Mouse (Mus musculus): ENCODE results near the gene Lzts2. TPM values are rescaled to one million over a fixed set of nuclear protein-coding genes. Genes with fewer than 3 reads are reported as not detected.

Lzts2 gene
- total RNA-seq (2015; ENCODE audit: low replicate concordance) (not detected in 2 replicates), total RNA-seq (2017; ENCODE audit: low replicate concordance) (0.42 and 0.60 TPM in 2 replicates)

GRCm38 (mm10) chr19:45014335-45014971 lies at the start of gene Lzts2:
TSS of gene Lzts2 (plus strand) at chr19:45014414.
- ATAC-seq (replicated peaks; ENCODE audit: low FRiP score, poor library complexity, severe bottlenecking): no peak

GRCm38 (mm10) chr19:44965978-44966377 lies 48.2 kb upstream of the Lzts2 start:
- no peak for ATAC-seq (replicated peaks; ENCODE audit: low FRiP score, poor library complexity, severe bottlenecking)

GRCm38 (mm10) chr19:44968329-44968728 lies 45.9 kb upstream of the Lzts2 start:
- ATAC-seq (replicated peaks; ENCODE audit: low FRiP score, poor library complexity, severe bottlenecking): no peak

- ATAC-seq (replicated peaks; ENCODE audit: low FRiP score, poor library complexity, severe bottlenecking): no peak
Observed at GRCm38 (mm10) chr19:44976636-44977035, 37.6 kb upstream of the Lzts2 start.

- no peak for ATAC-seq (replicated peaks; ENCODE audit: low FRiP score, poor library complexity, severe bottlenecking)
Observed at GRCm38 (mm10) chr19:44977148-44977547, 37.1 kb upstream of the Lzts2 start.

- no peak for ATAC-seq (replicated peaks; ENCODE audit: low FRiP score, poor library complexity, severe bottlenecking)
Observed at GRCm38 (mm10) chr19:44980787-44981186, 33.4 kb upstream of the Lzts2 start.

- no peak for ATAC-seq (replicated peaks; ENCODE audit: low FRiP score, poor library complexity, severe bottlenecking)
Observed at GRCm38 (mm10) chr19:44982477-44983115, 31.6 kb upstream of the Lzts2 start.

GRCm38 (mm10) chr19:44983366-44983765 lies 30.8 kb upstream of the Lzts2 start:
- ATAC-seq (replicated peaks; ENCODE audit: low FRiP score, poor library complexity, severe bottlenecking): no peak

- no peak for ATAC-seq (replicated peaks; ENCODE audit: low FRiP score, poor library complexity, severe bottlenecking)
Observed at GRCm38 (mm10) chr19:44984420-44984819, 29.8 kb upstream of the Lzts2 start.

GRCm38 (mm10) chr19:44985159-44985988 lies 28.8 kb upstream of the Lzts2 start:
- ATAC-seq (replicated peaks; ENCODE audit: low FRiP score, poor library complexity, severe bottlenecking): no peak

- no peak for ATAC-seq (replicated peaks; ENCODE audit: low FRiP score, poor library complexity, severe bottlenecking)
Observed at GRCm38 (mm10) chr19:44987004-44987403, 27.2 kb upstream of the Lzts2 start.

- no peak for ATAC-seq (replicated peaks; ENCODE audit: low FRiP score, poor library complexity, severe bottlenecking)
Observed at GRCm38 (mm10) chr19:44987851-44988250, 26.4 kb upstream of the Lzts2 start.

GRCm38 (mm10) chr19:44988321-44988720 lies 25.9 kb upstream of the Lzts2 start:
- no peak for ATAC-seq (replicated peaks; ENCODE audit: low FRiP score, poor library complexity, severe bottlenecking)

GRCm38 (mm10) chr19:44988831-44989566 lies 25.2 kb upstream of the Lzts2 start, which contains the start of gene Sema4g:
TSS of gene Sema4g (plus strand) at chr19:44989101.
- no peak for ATAC-seq (replicated peaks; ENCODE audit: low FRiP score, poor library complexity, severe bottlenecking)

GRCm38 (mm10) chr19:44989567-44990495 lies 24.4 kb upstream of the Lzts2 start:
- no peak for ATAC-seq (replicated peaks; ENCODE audit: low FRiP score, poor library complexity, severe bottlenecking)

GRCm38 (mm10) chr19:44991031-44991430 lies 23.2 kb upstream of the Lzts2 start:
- no peak for ATAC-seq (replicated peaks; ENCODE audit: low FRiP score, poor library complexity, severe bottlenecking)

- ATAC-seq (replicated peaks; ENCODE audit: low FRiP score, poor library complexity, severe bottlenecking): no peak
Observed at GRCm38 (mm10) chr19:44992246-44992645, 22.0 kb upstream of the Lzts2 start.

GRCm38 (mm10) chr19:44992712-44993111 lies 21.5 kb upstream of the Lzts2 start:
- ATAC-seq (replicated peaks; ENCODE audit: low FRiP score, poor library complexity, severe bottlenecking): no peak

- ATAC-seq (replicated peaks; ENCODE audit: low FRiP score, poor library complexity, severe bottlenecking): no peak
Observed at GRCm38 (mm10) chr19:44997786-44998185, 16.4 kb upstream of the Lzts2 start.

Measured in erythroblast, adult 5-6 weeks (primary cell).